Mouse (Mus musculus): ENCODE results near the gene Klf1.

DNA sequence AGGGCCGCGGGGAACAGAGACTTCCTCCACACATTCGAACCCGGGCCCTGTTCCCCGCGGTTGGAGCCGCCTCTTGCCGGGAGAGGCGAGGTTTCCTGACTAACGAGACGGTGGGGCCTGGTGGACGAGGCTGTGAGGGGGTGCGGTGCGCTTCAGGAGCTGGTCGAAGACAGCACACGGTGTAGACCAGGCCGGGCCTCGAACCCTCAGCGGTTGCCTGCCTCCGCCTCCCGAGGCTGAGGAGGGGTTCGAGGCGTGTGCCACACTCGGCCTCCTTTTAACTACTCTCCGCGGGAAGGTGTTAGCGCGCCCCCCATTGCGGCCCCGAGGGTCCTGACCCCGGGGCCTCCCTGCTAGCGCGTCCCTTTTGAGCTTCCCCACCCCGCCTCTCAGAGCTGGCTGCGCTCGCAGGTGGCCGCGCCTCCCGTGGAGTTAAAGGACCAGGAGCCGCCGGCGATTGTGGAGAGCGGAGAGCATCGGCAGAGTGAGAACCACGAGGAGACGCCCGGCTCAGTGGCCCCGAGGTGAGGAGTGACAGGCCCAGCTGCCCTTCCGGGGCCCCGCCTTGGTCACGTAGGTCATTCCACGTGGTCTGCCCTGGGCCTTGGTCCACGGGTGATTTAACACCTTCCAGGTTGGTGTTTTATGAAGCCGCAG lies 29.3 kb upstream of the Klf1 start:
- TF ChIP-seq EP300 (IDR thresholded peaks at IDR 0.05; ENCODE audit: low read depth) = no peak
- TF ChIP-seq CTCF (IDR thresholded peaks at IDR 0.05; ENCODE audit: low read depth) = no peak
